Mouse (Mus musculus): ENCODE measurements at regions not wholly inside any gene's neighbourhood (a gene's known extent, or its start where the extent isn't known, plus 50 kb on each side); places are given as distances from the start of the nearest gene placed in this dataset.

DNA sequence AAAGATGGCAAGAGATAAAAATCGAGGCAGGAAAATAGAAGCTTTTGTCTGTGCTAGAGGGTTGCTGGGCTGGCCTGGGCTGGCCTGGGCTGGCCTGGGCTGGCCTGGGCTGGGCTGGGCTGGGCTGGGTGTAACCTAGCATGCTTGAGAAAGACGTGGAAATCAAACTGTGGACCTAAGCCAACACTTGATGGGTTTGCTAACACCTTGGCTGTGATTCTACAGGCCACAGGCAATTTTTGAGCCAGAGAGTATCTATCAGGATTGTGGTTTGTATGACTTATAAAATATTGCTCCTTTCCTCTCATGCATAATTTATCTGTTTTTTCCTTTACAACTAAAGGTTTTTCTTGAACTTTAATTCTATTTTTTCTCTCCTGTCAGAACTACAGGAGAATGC is 417.3 kb upstream of the Ccnh start:
- TF ChIP-seq POLR2A (IDR thresholded peaks at IDR 0.05; ENCODE audit: extremely low read depth, insufficient read depth, low read length): no peak
- TF ChIP-seq CTCF (IDR thresholded peaks at IDR 0.05; ENCODE audit: extremely low read depth, insufficient read depth, low read length): no peak
- Histone ChIP-seq H3K4me1 (ENCODE audit: control insufficient read depth, insufficient read depth, low read length) (no peaks in the 10 kb centered on the region), H3K27ac (ENCODE audit: insufficient read depth, low read length) (no peak overlapping the region), H3K4me3 (ENCODE audit: insufficient read depth, low read length) (no peak overlapping the region)

GRCm38 (mm10) chr13:84783017-84783937 is 405.9 kb upstream of the Ccnh start:
- H3K27ac ChIP-seq (ENCODE audit: insufficient read depth, low read length): no peak overlapping the region

DNA sequence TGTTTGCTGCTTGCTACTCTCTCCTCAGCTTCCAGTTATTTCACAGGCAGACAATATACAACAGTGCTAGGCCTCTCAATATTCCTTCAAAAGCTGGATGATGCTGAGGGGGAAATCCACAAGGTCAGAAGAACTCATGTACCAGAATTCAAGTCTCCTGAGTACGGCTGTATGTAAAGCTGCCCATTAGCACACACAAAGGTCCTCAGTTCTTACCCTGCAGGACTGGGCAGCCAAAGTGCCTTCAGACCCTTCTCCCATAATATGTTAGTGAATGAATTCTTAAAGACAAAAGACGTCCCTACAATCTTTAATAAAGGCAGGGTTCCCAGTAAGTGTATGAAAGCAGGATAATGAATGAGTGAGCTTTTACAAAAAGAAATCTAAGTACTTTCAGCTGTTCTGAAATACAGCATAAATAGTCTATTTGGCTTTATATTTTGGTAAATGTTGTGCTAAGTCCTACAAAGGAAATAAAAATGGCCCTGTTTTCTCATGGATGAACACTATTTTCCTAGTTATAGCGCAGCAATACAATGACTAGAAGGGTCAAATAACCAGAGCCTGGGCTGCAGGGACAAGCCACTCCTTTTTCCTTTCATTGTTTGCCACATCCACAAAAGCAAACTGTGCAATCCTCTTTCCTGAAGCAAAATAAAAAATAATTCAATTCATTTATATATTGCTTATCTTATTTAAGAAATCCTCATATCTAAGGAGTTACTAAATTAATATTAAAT is 384.8 kb upstream of the Ccnh start:
- Histone ChIP-seq H3K27ac (ENCODE audit: insufficient read depth, low read length) (no peak overlapping the region), H3K4me3 (ENCODE audit: insufficient read depth, low read length) (no peak overlapping the region), H3K4me1 (ENCODE audit: control insufficient read depth, insufficient read depth, low read length) (no peaks in the 10 kb centered on the region)
- TF ChIP-seq CTCF (IDR thresholded peaks at IDR 0.05; ENCODE audit: extremely low read depth, insufficient read depth, low read length): no peak
- no peak for TF ChIP-seq POLR2A (IDR thresholded peaks at IDR 0.05; ENCODE audit: extremely low read depth, insufficient read depth, low read length)

More at GRCm38 (mm10) chr13:84783017-84783937, 405.9 kb upstream of the Ccnh start:
- no peak for TF ChIP-seq POLR2A (IDR thresholded peaks at IDR 0.05; ENCODE audit: extremely low read depth, insufficient read depth, low read length)
- TF ChIP-seq CTCF (IDR thresholded peaks at IDR 0.05; ENCODE audit: extremely low read depth, insufficient read depth, low read length): no peak
- Histone ChIP-seq H3K4me1 (ENCODE audit: control insufficient read depth, insufficient read depth, low read length) (no peaks in the 10 kb centered on the region; the same call in 1 of the 2 replicates), H3K4me3 (ENCODE audit: insufficient read depth, low read length) (no peak overlapping the region)

- Histone ChIP-seq H3K27ac (ENCODE audit: insufficient read depth, low read length) (no peak overlapping the region), H3K4me3 (ENCODE audit: insufficient read depth, low read length) (no peak overlapping the region), H3K4me1 (ENCODE audit: control insufficient read depth, insufficient read depth, low read length) (no peaks in the 10 kb centered on the region)
- TF ChIP-seq POLR2A (IDR thresholded peaks at IDR 0.05; ENCODE audit: extremely low read depth, insufficient read depth, low read length) (no peak), CTCF (IDR thresholded peaks at IDR 0.05; ENCODE audit: extremely low read depth, insufficient read depth, low read length) (no peak)
These were observed 384.0 kb upstream of the Ccnh start for GRCm38 (mm10) chr13:84805190-84805589.

GRCm38 (mm10) chr13:84809605-84810004 is 379.6 kb upstream of the Ccnh start:
- no peak for TF ChIP-seq CTCF (IDR thresholded peaks at IDR 0.05; ENCODE audit: extremely low read depth, insufficient read depth, low read length)
- no peak for TF ChIP-seq POLR2A (IDR thresholded peaks at IDR 0.05; ENCODE audit: extremely low read depth, insufficient read depth, low read length)
- Histone ChIP-seq H3K27ac (ENCODE audit: insufficient read depth, low read length) (no peak overlapping the region), H3K4me1 (ENCODE audit: control insufficient read depth, insufficient read depth, low read length) (no peaks in the 10 kb centered on the region), H3K4me3 (ENCODE audit: insufficient read depth, low read length) (no peak overlapping the region)
